Mouse (Mus musculus): Measurements from ENCODE around the gene Cabp2.
"Not testable (repeated sequence)": the region's sequence is repeated elsewhere in the genome, so short reads cannot be mapped to it uniquely, and the experiment has no call there.

Cabp2 gene

DNA sequence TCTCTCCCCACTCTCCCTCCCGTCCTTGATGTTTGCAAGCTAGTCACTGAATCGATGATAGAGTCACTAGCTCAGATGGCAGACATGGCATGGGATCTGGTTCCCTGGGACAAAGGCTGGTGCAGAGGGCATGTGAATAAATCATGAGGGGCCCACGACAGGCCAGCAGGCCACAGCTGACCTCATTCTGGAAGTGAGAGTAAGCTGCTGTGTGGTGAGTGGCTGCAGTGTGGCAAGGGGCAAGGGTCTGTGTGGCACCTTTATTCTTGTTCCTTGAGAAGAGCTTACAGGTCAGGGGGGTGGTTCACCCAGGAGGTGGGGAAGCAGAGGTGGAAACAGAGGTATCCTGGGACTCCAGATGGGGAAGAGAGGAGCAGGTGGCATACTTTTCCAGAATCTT, at the start of gene Cabp2:
Gene Cabp2, plus strand, starts transcription at position 185 of the 400 bp plus-strand sequence.
- no peak for DNase-seq (ENCODE audit: low spot score in 2 of 2)

DNA sequence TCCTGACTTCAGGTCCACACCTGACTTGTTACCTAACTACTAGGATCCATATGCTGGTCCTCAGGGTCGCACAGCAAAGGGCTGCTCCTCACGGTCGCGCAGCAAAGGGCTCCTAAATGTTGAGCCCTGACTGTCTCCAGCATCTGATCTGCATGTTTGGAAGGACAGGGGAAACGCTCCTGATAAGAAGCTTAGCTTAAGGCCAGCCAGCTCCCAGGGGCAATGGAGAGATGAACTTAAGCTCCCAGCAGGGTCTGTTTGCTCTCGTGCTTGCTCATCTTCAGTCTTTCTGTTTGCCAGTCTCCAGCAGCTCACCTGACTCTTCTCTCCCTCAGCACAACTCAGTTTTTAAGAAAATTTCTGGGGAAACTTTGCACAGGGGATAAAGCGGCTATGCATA, 48.7 kb upstream of the Cabp2 start:
- no peak for DNase-seq (ENCODE audit: low spot score in 2 of 2)

DNA sequence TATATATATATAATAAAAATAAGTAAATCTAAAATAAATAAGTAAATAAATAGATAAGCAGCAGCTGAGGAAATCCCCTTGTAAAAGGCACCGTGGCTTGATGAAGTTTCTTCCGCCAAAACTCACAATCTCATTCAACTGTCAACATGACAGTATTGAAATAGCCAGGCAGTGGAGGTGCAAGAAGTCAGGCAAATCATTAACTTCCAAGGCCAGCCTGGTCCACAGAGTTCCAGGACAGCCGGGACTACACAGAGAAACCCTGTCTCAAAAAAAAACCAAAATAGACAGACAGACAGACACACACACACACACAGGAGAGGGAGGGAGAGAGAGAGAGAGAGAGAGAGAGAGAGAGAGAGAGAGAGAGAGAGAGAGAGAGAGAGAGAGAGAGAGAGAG, 48.1 kb upstream of the Cabp2 start:
- DNase-seq (ENCODE audit: low spot score in 2 of 2), result no peak

DNA sequence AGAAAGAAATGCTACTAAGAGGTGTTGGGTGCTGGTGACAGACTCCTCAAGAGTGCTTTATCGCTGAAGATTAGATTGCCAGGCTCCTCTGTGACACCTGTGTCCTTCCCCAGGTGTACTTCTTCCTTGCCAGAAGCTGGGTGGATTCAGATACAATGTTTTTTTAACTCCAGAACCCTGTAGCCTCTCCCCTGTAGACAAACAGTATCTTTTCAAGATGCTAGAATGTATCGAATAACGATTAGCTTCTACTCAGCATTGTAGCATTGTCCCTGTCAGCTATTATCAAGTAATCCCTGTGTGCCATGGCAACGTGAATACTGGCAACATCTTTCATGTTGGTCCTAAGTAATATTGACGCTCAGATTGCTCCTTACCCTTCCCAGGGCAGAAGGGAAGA, 47.6 kb upstream of the Cabp2 start:
- DNase-seq (ENCODE audit: low spot score in 2 of 2), result no peak

DNA sequence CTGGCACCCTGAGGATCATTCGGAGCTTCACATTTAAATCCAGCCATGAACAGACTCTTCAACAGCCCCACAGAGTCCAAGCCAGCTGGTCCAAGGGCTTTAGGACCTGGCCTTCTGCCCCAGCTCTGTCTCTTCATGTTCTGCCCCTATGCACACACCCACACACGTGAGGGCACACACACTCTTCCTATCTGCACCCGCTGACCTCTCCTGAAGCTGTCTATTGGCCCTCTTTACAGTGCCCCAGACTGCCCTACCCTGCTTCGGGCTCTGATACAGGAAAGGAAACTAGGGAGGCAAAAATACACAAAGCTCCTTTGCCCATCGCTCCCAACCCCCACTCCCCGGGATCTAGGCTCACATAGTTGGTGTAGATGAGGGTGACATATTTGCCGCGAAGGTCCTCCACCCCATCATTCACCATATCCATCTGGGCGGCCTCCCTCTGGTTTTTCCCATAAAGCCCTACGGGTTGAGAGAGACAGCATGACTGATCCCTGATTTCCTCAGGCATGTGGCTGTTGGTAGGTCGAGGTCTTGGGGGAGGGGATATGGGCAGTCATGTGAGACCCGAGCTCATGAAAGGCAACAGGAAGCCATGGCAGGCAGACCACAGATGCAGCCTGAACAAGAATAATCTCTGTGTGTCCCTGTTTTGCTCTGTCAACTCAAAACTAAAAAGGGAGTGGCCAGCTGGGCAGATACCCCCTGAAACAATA, 44.9 kb upstream of the Cabp2 start:
- no peak for DNase-seq (ENCODE audit: low spot score in 2 of 2)

DNA sequence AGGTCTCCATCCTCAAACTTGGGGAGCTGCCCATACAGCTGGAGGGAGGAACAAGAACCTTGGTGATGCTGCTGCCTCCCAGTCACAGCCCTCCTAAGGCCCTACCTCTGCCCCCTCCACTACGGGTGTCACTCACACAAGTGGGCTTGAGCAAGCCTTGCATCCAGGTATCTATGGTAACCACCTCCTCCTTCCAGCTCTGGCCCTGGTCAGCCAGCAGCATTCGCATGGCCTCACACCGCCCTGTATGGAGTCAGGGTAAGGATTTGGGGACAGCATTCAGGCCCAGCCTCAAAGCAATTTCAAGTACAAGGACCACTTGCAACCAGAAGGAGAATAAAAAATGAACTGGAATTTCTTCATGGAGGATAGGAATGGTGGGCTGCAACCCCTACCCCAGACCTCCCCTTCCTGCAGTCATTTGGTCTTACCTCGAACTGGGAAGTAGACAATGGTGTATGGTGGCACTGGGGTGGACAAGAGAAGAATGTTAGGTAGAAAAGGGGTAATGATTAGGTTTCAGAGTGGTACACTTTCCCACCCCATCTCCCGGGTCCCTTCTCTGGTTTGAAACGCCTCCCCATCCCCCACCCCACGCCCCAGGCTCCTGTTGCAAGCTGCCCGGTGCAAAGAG, 44.1 kb upstream of the Cabp2 start:
- DNase-seq (ENCODE audit: low spot score in 2 of 2), result not testable (repeated sequence)

DNA sequence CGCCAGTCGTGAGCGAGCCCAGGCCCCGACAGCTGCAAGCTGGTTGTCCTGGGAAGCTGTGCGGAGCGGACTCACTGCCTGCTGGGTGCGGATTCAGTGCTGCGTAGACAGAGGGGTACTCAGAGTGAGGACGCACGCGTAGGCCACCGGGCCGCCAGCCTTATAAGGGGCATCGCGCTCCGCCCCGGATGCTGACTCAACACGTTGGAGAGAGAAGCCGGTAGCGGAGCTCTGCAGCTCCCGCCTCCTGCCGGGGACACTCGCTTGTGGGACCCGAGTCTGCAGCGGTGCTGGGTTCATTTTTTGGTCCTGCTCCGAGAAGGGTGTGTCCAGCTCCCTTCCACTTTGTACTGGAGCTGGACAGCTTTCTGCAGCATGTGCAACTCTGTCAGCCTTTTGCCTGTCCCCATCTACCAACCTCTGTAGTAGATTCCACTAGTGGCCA, 43.6 kb upstream of the Cabp2 start, which contains the start of gene Gstp1:
Gene Gstp1, minus strand, starts transcription at position 198 of the 445 bp plus-strand sequence.
- peak; percentile 86 to 91 for DNase-seq (ENCODE audit: low spot score in 2 of 2)

DNA sequence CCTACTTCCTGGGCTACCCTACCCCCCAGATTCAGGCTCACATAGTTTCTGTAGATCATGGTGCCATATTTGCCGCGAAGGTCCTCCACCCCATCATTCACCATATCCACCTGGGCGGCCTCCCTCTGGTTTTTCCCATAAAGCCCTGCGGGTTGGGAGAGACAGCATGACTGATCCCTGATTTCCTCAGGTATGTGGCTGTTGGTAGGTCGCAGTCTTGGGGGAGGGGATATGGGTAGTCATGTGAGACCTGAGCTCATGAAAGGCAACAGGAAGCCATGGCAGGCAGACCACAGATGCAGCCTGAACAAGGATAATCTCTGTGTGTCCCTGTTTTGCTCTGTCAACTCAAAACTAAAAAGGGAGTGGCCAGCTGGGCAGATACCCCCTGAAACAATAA, 40.4 kb upstream of the Cabp2 start:
- DNase-seq (ENCODE audit: low spot score in 2 of 2), result not testable (repeated sequence)

DNA sequence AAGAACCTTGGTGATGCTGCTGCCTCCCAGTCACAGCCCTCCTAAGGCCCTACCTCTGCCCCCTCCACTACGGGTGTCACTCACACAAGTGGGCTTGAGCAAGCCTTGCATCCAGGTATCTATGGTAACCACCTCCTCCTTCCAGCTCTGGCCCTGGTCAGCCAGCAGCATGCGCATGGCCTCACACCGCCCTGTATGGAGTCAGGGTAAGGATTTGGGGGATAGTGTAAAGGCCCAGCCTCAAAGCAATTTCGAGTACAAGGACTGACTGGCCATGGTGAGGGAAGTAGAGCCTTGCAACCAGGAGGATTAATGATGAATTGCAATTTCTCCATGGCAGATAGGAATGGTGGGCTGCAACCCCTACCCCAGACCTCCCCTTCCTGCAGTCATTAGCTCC, 39.9 kb upstream of the Cabp2 start:
- DNase-seq (ENCODE audit: low spot score in 2 of 2), result not testable (repeated sequence)

DNA sequence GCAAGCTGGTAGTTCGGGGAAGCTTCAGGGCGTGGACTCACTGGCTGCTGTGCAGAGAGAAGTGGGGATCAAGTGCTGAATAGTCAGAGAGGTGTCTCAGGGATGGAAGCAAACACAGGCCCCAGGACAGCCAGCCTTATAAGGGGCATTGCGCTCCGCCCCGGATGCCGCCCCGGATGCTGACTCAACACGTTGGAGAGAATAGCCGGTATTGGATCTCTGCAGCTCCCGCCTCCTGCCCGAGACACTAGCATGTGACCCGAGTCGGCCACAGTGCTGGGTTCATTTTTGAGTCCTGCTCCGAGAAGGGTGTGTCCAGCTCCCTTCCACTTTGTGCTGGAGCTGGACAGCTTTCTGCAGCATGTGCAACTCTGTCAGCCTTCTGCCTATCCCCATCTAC, 39.3 kb upstream of the Cabp2 start:
- peak; percentile 42 to 65 for DNase-seq (ENCODE audit: low spot score in 2 of 2)

DNA sequence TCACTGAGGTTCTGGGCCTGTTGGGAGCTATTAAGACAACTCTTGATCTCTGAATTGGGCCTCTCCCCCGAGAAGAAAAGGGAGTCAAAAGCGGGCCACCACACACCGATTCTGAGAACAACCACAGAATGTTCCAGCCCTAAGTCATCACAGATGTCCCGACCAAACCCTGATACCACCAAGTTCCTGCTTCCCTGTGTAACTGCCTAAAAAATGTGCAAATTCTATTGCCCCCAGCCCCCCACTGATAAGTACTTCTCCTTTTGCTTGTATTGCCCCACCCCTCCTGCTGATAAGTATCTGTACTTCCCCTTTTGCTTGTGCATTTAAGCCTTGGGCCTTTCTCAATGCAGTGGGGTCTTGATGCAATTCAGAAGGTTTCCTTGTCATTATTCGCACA, 37.3 kb upstream of the Cabp2 start:
- DNase-seq (ENCODE audit: low spot score in 2 of 2), result not testable (repeated sequence)

DNA sequence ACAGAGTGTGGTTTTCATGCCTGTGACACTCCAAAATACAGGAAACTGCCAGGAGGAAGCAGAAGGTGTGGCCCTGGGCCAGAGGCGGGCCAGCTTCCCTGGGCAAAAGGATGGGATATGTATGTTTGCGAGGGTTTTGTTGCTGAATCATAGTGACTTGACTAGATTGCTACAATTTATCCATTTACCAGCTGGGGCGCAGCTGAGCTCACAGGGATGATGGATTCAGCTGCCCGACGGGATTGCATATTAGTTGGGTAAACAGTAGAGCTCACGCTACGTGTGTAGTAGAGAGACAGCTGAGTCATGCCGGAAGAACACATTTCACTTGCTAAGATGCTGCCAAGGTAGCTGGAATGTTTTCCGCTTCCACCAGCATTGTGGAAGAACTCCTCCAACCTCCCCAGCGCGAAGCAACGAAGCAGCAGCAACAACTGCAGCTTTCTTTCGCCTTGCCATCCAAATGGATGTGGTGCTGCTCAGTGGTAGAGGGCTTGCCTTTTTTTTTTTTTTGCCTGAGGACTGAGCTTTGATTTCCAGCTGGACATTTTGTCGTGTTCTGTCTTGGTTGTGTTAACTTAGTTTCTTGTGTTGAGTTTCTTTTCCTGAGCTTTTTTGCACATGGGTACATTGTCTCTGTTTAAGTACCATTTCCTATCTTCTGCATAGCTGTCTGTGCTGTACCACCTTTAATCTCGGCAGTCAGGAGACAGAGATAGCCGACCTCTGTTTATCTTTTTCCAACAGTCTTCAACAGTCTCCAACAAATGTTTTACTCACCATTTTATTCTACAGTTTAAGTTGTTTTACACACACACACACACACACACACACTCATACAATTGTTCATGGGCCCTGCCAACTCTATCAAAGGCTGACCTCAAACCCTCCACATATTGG, 35.2 kb upstream of the Cabp2 start, which contains the start of gene Gstp2:
Gene Gstp2, minus strand, starts transcription at position 58 of the 900 bp plus-strand sequence.
- DNase-seq (ENCODE audit: low spot score in 2 of 2), result peak; percentile 76 to 87

DNA sequence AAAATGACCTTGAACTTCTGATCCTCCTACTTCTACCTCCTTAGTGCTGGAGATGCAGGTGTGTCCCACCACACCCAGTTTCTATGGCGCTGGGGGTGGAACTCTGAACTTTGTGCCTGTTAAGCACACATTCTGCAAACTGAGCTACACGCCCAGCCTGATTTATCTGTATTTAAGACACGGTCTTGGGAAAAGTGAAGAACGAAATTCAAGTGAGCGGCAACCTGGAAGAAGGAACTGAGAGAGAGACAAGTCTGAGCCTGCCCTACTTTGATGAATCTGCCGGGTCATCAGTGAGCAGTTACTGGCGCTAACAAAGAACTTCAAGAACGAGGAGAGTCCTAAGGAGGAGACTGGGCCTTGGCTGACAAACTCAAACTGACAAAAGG, 34.5 kb upstream of the Cabp2 start:
- peak in 1 of 2 experiments; percentile 31 for DNase-seq (ENCODE audit: low spot score in 2 of 2)

DNA sequence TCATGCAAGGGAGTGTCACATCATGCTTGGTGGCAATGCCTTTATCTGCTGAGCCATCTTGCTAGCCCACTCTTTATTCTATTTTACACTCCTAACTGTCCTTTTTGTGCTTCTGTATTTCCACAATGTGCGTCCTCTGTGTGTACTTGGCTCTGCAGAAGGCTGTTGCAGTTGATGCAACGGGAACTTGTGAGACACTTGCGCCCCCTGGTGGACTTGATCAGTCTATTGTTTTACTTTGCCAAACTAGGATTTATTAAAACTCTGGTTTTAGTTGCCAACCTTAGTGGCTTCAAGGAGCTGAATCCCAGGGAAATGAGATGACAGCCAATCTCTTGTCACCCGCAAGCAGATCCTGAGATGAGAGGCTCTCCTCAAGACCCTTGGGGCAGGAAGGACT, 33.5 kb upstream of the Cabp2 start:
- peak; percentile 59 to 77 for DNase-seq (ENCODE audit: low spot score in 2 of 2)

DNA sequence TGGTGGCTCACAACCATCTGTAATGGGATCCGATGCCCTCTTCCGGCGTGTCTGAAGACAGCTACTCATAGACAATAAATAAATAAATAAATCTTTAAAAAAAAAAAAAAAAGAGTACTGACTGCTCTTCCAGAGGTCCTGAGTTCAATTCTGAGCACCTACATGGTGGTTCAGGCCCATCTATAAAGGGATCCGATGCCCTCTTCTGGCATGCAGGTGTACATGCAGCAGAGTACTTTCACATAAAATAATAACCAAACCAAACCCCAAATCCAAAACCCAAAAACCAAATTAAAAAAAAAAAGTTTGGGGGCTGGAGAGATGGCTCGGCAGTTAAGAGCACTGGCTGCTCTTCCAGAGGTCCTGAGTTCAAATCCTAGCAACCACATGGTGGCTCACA, 32.3 kb upstream of the Cabp2 start:
- not testable (repeated sequence) for DNase-seq (ENCODE audit: low spot score in 2 of 2)

DNA sequence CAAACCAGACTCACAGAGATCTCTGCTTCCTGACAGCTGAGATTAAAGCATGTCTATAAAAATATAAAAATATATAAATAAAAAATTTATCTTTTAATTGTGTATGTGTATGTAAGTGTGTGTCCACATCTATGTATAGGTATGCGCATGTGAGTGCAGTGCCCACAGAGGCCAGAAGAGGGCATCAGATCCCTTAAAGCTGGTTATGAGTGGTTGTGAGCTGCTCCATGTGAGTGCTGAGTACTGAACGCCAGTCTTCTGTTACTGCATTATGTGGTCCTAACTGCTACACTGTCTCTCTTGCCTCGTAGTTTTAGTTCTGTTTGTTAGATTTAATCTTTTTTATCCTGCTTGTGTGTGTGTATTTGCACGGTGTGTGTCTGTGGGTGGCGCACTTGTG, 30.4 kb upstream of the Cabp2 start:
- DNase-seq (ENCODE audit: low spot score in 2 of 2), result no peak

DNA sequence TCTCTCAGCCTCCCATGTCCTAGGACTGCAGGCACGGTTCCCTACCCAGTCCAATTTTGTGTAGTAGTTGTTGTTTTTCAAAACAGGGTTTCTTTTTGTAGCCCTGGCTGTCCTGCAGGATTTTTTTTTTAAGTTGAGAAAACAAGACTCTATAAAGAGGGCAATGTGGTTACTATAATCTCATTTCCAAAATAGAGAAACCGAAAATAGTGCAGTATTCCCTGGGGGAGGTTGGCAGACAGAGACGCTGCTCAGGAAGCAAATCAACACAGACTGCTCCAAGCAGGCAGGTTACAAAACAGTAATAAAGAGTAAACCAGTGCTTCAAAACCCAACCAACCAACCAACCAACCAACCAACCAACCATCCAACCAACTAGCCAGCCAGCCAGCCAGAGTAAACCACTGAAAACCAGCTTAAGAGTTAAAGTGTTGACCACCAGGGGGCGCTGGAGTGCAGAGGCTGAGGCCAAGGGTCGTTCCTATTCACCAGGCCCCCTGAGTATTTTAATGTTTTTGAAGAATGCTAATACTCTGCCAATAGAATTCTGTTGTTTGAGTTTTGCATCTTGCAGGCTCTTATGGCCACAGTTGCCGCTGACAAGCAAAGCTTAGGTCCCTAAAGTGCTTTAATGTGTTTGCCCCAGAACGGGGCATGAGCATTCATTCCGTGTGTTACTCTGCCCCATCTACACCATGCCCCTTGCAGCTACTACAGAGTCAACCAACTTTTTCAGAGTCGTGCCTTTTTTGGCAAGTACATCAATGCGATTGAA, 29.4 kb upstream of the Cabp2 start:
- peak in 1 of 2 experiments; percentile 52 for DNase-seq (ENCODE audit: low spot score in 2 of 2)

DNA sequence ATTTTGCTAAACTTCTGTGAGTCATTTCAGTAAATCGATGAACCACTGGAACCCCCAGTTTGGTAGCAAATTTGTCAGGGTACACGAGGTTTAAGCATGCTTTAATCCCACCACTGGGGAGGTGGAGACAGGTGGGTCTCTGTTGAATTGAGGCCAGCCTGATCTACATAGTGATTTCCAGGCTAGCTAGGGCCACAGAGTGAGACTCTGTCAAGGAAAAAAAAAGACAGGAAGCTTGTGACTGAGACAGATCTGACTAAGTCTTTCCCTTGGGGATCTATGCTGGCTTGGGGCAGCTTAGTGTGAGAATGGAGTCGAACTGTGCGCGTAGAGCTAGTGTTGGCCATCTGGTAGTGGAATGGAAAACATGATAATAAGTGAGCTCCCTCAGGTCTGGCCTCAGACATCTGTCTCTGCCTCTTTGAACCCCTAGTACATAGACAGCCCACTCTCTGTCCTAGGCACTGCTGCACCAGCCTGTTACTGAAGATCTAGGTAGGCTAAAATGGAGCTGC, 28.8 kb upstream of the Cabp2 start:
- DNase-seq (ENCODE audit: low spot score in 2 of 2), result no peak

DNA sequence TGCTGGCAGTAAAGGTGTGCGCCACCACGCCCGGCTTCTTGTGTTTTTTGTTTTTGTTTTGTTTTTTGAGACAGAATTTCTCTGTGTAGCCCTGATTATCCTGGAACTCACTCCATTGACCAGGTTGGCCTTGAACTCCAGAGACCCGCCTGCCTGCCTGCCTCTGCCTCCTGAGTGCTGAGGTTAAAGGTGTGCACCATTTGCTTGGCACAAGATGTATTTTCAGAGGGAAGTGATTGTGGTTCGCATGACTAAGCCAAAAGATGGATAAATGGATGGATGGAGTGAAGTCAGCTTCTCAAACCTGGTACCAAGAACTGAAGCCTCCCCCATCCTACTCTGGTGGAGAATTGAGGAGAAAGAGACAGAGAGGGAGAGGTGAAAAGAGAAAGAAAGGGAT, 26.8 kb upstream of the Cabp2 start:
- DNase-seq (ENCODE audit: low spot score in 2 of 2), result no peak

DNA sequence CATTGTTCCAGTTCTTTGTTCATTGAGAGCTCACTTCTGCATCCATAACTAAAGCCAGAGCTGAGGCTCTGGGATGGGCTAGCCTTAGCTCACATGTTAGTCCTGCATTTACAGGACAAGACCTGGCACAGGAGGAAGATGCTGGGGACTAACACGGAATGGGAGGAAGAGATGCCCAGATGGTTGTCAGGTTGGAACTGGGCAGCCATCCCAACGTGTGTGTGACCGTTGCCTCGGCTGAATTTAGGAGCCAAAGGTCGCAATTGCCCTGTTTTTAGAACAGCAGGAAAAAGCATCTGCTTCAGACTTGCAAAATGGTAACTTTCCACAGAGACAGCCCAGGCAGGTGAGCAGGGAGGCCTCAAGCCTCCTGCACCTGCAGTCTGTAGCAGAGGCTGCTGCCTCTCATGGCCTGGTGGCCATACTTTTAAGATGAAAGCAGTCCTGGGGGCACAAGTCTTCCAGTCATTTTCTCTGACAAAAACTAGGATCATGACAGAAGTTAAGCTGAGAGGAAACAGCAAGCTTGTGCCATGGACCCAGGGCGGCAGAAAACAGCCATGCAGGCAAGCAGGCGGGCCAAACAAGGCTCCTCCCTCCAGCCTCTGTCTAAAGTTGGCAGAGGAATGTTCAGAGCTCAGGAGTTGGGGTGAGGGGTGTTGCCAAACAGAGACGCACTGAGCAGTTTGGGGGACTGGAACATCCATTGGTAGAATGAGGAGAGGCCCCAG, 26.0 kb upstream of the Cabp2 start:
- DNase-seq (ENCODE audit: low spot score in 2 of 2), result no peak
